Mouse (Mus musculus) testis, adult 10 weeks (tissue): Measurements from ENCODE around the gene Olfr1239. TPM values are rescaled to one million over a fixed set of nuclear protein-coding genes. Genes with fewer than 3 reads are reported as not detected.

Experiments
- polyA plus RNA-seq: library from polyadenylated mRNA; stranded (reverse); fragments of 350-450 nt; fragmentation: Illumina TruSeq; extraction: RNeasy Lipid Tissue Mini Kit (QIAGEN cat#74804); gene quantifications from one replicate; pipeline ENCODE4 v1.2.3, GENCODE M21; 2014; ENCODE audit warnings: low read depth, low replicate concordance

Gene Olfr1239
- not detected for polyA plus RNA-seq

DNA sequence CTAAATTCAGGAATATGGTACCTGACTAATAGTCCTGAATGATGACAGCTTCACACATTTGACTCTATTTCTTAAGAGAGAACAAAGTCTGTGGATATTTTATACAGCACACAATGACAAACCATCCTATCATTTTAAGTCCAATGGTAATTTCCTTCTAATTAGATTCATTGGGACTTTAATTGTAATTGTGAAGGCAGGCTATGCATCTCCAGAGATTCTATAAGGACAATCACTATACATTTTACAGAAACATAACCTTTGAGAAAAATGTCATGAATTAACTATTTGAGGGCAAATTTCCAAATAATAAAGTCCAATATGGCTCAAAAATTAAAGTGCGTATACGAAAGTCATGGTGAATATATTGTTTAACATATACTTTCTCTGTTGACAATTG lies at the start of gene Olfr1239:
Olfr1239 (minus strand) TSS at position 101 of the 400 bp plus-strand sequence.

DNA sequence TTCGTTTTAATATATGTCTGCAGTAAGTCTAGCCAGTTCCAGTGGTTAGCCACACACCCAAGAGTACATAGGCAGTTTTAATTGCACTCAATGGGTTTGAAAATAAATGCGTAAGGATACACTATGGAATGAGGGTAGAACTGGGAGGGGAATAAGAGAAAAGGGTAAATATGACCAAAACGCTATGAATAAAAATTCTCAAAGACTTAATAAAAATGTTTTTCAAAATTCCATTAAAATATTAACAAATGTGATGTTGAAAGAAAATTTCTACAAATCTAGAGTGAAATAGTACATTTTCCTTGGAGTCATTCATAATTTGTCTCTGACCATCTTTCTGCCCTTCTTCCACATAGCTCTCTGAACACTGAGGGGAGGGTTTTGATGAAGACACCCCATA lies 22.7 kb upstream of the Olfr1239 start, which contains the start of gene Olfr1240:
Olfr1240 (minus strand) TSS at position 101 of the 400 bp plus-strand sequence.

DNA sequence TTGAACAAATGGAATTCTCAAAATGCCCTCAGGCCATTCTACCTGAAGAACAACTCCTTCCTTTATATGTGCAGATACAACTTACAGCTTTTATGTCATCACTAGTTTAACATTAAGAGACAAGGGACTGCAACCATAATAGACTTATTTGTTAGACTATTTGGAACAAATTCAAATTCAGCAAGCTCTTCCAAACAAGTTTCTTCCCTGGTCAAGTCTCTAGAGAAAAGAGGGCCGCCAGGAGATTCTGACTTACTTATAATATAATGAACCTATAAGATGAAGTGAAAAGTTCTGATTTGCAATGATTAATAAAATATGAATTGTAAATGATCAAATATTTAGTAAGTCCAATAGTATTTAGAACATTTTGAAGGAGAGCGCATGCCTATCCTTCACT lies 10.6 kb downstream of the Olfr1239 start, which contains the start of gene Olfr1238:
Olfr1238 (minus strand) TSS at position 101 of the 400 bp plus-strand sequence.

Other genes starting within 250 kb of the Olfr1239 start
- gene Olfr1225, start 245.7 kb downstream of the Olfr1239 start, polyA plus RNA-seq, result not detected
- 0.07 TPM for gene Olfr1226, start 220.4 kb downstream of the Olfr1239 start, polyA plus RNA-seq
- gene Olfr1228, start 166.3 kb downstream of the Olfr1239 start, polyA plus RNA-seq, result not detected
- not detected for gene Olfr1229, start 132.4 kb downstream of the Olfr1239 start, polyA plus RNA-seq
- gene Olfr1230, start 123.1 kb downstream of the Olfr1239 start, polyA plus RNA-seq, result not detected
- not detected for gene Olfr1231, start 113.3 kb downstream of the Olfr1239 start, polyA plus RNA-seq
- gene Olfr1232, start 90.7 kb downstream of the Olfr1239 start, polyA plus RNA-seq, result not detected
- 0.10 TPM for gene Olfr1233, start 78.0 kb downstream of the Olfr1239 start, polyA plus RNA-seq
- gene Olfr1234, start 55.5 kb downstream of the Olfr1239 start, polyA plus RNA-seq, result not detected
- gene Olfr1238, start 10.7 kb downstream of the Olfr1239 start, polyA plus RNA-seq, result not detected
- not detected for gene Olfr1240, start 22.6 kb upstream of the Olfr1239 start, polyA plus RNA-seq
- not detected for gene Olfr1241, start 66.7 kb upstream of the Olfr1239 start, polyA plus RNA-seq
- gene Olfr1242, start 77.9 kb upstream of the Olfr1239 start, polyA plus RNA-seq, result not detected
- not detected for gene Olfr1243, start 111.1 kb upstream of the Olfr1239 start, polyA plus RNA-seq
- gene Olfr1245, start 158.0 kb upstream of the Olfr1239 start, polyA plus RNA-seq, result not detected
- gene Olfr1246, start 172.8 kb upstream of the Olfr1239 start, polyA plus RNA-seq, result not detected
- gene Olfr1247, start 193.7 kb upstream of the Olfr1239 start, polyA plus RNA-seq, result not detected
- not detected for gene Olfr1248, start 197.8 kb upstream of the Olfr1239 start, polyA plus RNA-seq
- gene Olfr1249, start 214.6 kb upstream of the Olfr1239 start, polyA plus RNA-seq, result not detected
- gene Olfr1250, start 241.1 kb upstream of the Olfr1239 start, polyA plus RNA-seq, result 0.18 TPM